Mouse (Mus musculus) heart, embryonic 16.5 days (tissue): ENCODE measurements around the gene Gm21958. TPM values are rescaled to one million over a fixed set of nuclear protein-coding genes. Genes with fewer than 3 reads are reported as not detected.

Experiments used
- ATAC-seq: fragments of 200-750 bp; cut with Nextera tagmentation; replicated peaks from 2 replicates; pipeline ENCODE4 v1.8.0; 2017; ENCODE audit warnings: moderate number of reproducible peaks; ENCODE audit not compliant: insufficient read depth, low FRiP score; ENCODE audit errors: extremely low read depth
- H3K27ac ChIP-seq: fragments of 300-500 bp; sonication (generic); 2 replicates; pipeline ENCODE4 v1.5.1; 2014; ENCODE audit warnings: mild to moderate bottlenecking, low read length, control low read depth, moderate library complexity
- H3K27me3 ChIP-seq: fragments of 300-500 bp; sonication (generic); 2 replicates; pipeline ENCODE4 v1.6.1; 2014; ENCODE audit warnings: low read length, mixed read lengths; ENCODE audit not compliant: control insufficient read depth, insufficient read depth
- H3K36me3 ChIP-seq: fragments of 300-500 bp; sonication (generic); 2 replicates; pipeline ENCODE4 v1.6.1; 2014; ENCODE audit not compliant: control insufficient read depth, insufficient read depth
- H3K4me1 ChIP-seq: fragments of 300-500 bp; sonication (generic); 2 replicates; pipeline ENCODE4 v1.6.1; 2014; ENCODE audit warnings: low read length, mixed read lengths; ENCODE audit not compliant: control insufficient read depth, insufficient read depth
- H3K4me2 ChIP-seq: fragments of 300-500 bp; sonication (generic); 2 replicates; pipeline ENCODE4 v1.6.1; 2014; ENCODE audit warnings: low read depth, mild to moderate bottlenecking, control low read depth, low read length
- H3K4me3 ChIP-seq: fragments of 300-500 bp; sonication (generic); 2 replicates; pipeline ENCODE4 v1.5.1; 2014; ENCODE audit warnings: mild to moderate bottlenecking, control low read depth, low read length
- H3K9ac ChIP-seq: fragments of 300-500 bp; sonication (generic); 2 replicates; pipeline ENCODE4 v1.6.1; 2014; ENCODE audit warnings: low read length, control low read depth
- H3K9me3 ChIP-seq: fragments of 300-500 bp; sonication (generic); replicated peaks from 2 replicates; pipeline ENCODE4 v1.6.1; 2016; ENCODE audit warnings: low read length; ENCODE audit not compliant: control insufficient read depth
- WGBS: fragments of 180-500 bp; shearing (Covaris S2); extraction: QIAGEN DNeasy Blood & Tissue Kit; methylation state at CpG from one replicate; pipeline ENCODE4 v1.1.7; 2014; 5-methylcytosine and 5-hydroxymethylcytosine counted together
- polyA plus RNA-seq: library from polyadenylated mRNA; unstranded; fragments of >200 nt; fragmentation: Nextera tagmentation; extraction: Ambion mirVana; gene quantifications from 2 replicates; pipeline ENCODE4 v1.2.1, GENCODE M21; 2015

Gm21958 gene
- polyA plus RNA-seq, 1 experiment from 2014 or later: not detected

DNA sequence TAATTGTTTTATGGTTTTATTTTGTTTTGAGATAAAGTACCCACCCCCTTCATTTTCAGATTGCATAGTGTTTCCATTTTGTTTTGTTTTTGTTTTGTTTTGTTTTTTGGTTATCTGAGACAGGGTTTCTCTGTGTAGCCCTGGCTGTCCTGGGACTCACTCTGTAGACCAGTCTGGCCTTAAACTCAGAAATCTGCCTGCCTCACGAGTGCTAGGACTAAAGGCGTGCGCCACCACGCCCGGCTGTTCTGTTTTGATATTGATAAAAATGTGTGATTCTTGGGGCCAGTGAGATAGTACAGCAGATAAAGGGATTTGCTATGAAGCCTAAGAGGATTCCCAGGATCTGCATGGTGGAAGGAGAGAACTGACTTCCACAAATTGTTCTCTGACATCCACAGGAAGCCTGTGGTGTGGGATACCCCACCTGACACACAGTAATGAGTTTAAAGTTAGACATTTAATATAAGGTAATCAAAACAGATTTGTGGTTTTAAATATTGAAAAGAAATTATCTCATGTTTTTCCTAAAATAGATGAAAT lies 14.3 kb downstream of the Gm21958 start:
- Histone ChIP-seq H3K36me3 (peaks cover 35% of the 10 kb centered on the region), H3K4me1 (no peaks in the 10 kb centered on the region), H3K4me2 (no peak overlapping the region), H3K27me3 (no peaks in the 10 kb centered on the region), H3K9me3 (no peaks in the 10 kb centered on the region), H3K9ac (no peak overlapping the region), H3K27ac (no peak overlapping the region), H3K4me3 (no peak overlapping the region)
- no peak for ATAC-seq
- 46% methylated on average over 5 of the region's 5 CpGs for WGBS

DNA sequence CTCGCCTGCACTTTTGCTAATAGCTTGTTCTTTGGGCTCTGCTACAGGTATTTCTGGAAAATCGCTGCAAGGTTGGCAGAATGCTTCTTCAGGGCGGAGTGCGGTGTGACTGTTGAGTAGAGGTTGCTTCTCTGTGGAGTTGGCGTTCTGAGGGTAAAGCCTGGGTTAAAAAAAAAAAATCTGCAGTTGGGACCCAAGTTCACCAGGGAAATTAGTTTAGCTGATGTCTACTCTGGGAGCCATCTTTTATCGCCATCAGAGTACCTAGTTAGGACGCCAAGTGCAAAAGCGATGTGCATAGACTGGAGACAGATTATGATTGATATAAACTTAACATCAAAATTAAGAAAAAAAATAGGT lies 21.1 kb downstream of the Gm21958 start:
- H3K27me3 ChIP-seq: no peaks in the 10 kb centered on the region
- H3K27ac ChIP-seq: peak overlapping the region; percentile 92
- ATAC-seq: 0 out of 2 replicates have a peak, but pooled peaks have one; percentile 1
- H3K4me3 ChIP-seq: peak overlapping the region; percentile 78
- H3K9ac ChIP-seq: peak overlapping the region; percentile 81
- peaks cover 7% of the 10 kb centered on the region; the same call in 1 of the 2 replicates for H3K36me3 ChIP-seq
- H3K4me1 ChIP-seq: peaks cover 2% of the 10 kb centered on the region; the same call in 1 of the 2 replicates
- WGBS: 0% methylated on average over 8 of the region's 8 CpGs
- peak overlapping the region; percentile 80 for H3K4me2 ChIP-seq
- no peaks in the 10 kb centered on the region for H3K9me3 ChIP-seq

DNA sequence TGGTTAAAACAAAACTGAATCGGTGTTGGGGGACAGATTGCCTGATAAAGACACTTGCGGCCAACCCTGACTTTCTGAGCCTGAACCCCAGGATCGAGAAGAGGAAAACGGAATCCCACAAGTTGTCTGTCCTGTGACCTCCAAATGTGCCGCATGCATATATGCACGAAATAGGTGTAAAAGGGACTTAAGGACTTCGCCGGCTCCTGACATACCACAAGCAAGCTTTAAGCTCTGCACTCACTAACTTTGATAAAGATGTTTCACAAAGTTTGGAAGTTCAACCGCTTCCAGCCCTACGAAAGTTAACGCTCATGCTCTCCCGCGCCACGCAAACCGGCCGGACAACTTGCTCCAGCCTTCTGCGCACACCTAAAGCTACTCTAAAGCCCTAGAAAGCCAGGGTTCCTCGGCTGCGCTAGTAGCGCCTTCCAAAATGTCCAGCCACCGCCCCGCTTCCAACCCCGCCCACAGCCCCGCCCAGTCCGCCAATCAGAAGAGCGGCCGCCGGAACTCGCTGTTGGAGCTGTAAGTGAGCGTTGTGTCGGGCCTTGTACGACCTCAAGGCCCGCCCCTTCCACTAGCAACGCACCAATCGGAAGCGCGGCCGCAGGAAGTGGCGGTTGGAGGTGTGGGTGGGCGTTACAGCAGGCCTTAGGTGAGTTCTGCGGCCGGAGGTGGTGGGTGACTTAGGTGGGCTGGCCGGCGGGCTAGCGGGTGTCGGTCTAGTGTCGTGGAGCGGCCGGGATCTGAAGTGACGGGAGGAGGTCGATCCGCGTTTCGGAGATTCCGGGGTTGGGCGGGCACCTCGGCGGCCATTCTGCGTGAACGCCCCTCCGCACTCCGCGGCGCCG lies 21.7 kb downstream of the Gm21958 start, which contains the start of gene Supt20:
Gene Supt20 (plus strand): TSS at position 606 of the 854 bp plus-strand sequence.
- WGBS: under 1% methylated on average over 65 of the region's 65 CpGs
- peaks cover 2% of the 10 kb centered on the region; the same call in 1 of the 2 replicates for H3K4me1 ChIP-seq
- peak; percentile 99 for ATAC-seq
- no peaks in the 10 kb centered on the region for H3K27me3 ChIP-seq
- H3K4me2 ChIP-seq: peak within 1 kb of the TSS; percentile 96
- peaks cover 7% of the 10 kb centered on the region; the same call in 1 of the 2 replicates for H3K36me3 ChIP-seq
- peak within 1 kb of the TSS; percentile 81 for H3K9ac ChIP-seq
- H3K9me3 ChIP-seq: no peaks in the 10 kb centered on the region
- H3K27ac ChIP-seq: peak within 1 kb of the TSS; percentile 92
- H3K4me3 ChIP-seq: peak within 1 kb of the TSS; percentile 78

DNA sequence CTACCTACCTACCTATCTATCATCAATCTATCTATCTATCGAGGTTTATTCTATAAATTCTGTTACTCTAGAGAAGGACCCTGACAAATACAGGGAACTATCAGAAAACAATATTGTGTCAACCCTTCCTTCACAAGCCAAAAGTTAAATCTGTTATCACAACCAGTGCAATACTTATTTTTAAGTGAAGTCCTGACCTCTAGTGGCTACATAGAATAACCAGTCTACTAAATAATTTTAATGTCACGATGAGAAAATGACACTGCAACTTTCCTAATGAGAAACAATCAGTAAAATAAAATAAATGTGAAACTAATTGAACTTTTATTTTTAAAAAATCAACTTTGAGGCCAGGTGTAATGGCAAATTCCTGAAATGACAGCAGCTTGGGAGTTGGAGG lies 25.1 kb downstream of the Gm21958 start:
- Histone ChIP-seq H3K27me3 (no peaks in the 10 kb centered on the region), H3K36me3 (no peaks in the 10 kb centered on the region), H3K9ac (no peak overlapping the region), H3K4me3 (no peak overlapping the region), H3K27ac (no peak overlapping the region), H3K4me2 (no peak overlapping the region), H3K4me1 (no peaks in the 10 kb centered on the region; the same call in 1 of the 2 replicates), H3K9me3 (no peaks in the 10 kb centered on the region)
- no peak for ATAC-seq
- WGBS: 34% methylated on average over 2 of the region's 2 CpGs

DNA sequence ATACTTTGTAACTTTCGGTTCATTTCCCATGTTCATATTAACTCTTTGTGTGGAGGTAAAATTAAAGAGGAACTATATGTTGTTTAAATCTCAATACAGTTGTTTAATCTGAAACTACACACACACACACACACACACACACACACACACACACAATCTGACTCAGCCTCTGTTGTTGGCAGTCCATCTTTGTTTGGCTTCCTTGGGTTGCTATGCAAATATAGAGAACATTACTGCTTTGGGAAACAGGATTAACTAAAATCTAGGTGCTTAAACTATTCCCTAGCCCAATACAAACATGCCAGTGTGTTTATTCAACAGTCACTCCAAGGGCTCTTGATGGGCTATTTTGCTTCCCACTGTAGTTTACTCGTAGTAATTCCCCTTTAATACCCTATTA lies 26.9 kb downstream of the Gm21958 start:
- no peaks in the 10 kb centered on the region for H3K36me3 ChIP-seq
- no peaks in the 10 kb centered on the region for H3K27me3 ChIP-seq
- no peak overlapping the region for H3K4me2 ChIP-seq
- no peaks in the 10 kb centered on the region; the same call in 1 of the 2 replicates for H3K4me1 ChIP-seq
- no peak overlapping the region for H3K4me3 ChIP-seq
- 56% methylated on average over 2 of the region's 2 CpGs for WGBS
- no peak for ATAC-seq
- H3K9me3 ChIP-seq: no peaks in the 10 kb centered on the region
- no peak overlapping the region for H3K27ac ChIP-seq
- no peak overlapping the region for H3K9ac ChIP-seq

DNA sequence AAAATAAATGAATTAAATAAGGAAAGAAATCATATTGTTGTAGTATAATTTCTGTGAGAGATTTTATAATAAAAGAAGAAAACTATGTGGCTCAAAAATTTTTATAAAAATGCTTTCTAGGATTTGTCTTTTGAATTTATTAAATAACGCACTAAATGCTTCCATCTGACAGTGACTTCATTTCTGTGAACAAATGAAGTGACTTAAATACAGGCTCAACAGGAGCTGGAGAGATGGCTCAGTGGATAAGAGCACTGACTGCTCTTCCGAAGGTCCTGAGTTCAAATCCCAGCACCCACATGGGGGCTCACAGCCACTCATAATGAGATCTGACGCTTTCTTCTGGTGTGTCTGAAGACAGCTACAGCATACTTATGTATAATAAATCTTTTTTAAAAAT lies 29.0 kb downstream of the Gm21958 start:
- Histone ChIP-seq H3K9me3 (no peaks in the 10 kb centered on the region), H3K4me1 (no peaks in the 10 kb centered on the region), H3K4me2 (no peak overlapping the region), H3K36me3 (no peaks in the 10 kb centered on the region), H3K9ac (no peak overlapping the region), H3K27ac (no peak overlapping the region), H3K27me3 (no peaks in the 10 kb centered on the region), H3K4me3 (no peak overlapping the region)
- 93% methylated on average over 3 of the region's 3 CpGs for WGBS
- no peak for ATAC-seq

DNA sequence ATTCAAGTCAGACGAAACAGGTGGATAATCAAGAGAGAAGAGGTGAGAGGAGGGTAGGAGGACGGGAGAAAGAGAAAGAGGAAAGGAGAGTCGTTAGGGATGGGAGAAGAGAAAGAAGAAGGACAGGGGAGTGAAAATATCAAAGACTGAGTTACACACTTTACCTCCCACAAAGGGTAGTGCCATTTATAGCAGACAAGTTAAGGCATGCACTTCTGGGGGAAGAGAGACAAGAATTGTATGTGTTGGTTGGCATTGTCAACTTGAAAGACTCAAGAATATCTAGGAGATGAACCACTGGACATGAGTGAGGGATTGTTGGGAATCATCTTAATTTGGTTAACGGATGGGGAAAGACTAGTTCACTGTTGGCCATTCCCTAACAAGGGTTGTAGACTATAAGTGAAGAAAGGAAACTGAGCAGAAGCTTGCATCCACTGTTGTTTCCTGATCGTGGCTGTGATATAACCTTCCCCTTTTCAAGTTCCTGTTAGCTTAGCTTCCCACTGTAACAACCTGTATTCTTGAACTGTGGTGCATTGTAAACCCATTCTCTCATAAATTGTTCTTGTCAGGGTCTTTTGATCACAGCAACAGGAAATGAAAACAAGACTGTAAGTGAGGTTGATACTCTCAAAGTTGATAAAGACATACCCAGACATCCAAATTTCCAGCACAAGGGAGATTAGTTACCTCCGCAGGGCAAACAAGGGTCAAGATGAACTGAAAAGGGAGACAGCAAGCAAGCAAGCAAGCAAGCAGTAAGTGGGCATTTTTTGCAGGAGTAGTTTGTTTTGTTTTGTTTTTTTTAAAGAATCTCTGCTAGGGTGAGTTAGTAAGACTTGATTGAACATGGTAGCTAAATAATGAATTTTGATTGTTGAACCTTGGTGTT lies 32.6 kb downstream of the Gm21958 start:
- H3K4me1 ChIP-seq: no peaks in the 10 kb centered on the region
- ATAC-seq: no peak
- no peak overlapping the region for H3K4me3 ChIP-seq
- 57% methylated on average over 6 of the region's 6 CpGs for WGBS
- no peak overlapping the region for H3K27ac ChIP-seq
- H3K9ac ChIP-seq: no peak overlapping the region
- no peaks in the 10 kb centered on the region for H3K27me3 ChIP-seq
- no peaks in the 10 kb centered on the region for H3K36me3 ChIP-seq
- H3K9me3 ChIP-seq: no peaks in the 10 kb centered on the region
- H3K4me2 ChIP-seq: no peak overlapping the region

DNA sequence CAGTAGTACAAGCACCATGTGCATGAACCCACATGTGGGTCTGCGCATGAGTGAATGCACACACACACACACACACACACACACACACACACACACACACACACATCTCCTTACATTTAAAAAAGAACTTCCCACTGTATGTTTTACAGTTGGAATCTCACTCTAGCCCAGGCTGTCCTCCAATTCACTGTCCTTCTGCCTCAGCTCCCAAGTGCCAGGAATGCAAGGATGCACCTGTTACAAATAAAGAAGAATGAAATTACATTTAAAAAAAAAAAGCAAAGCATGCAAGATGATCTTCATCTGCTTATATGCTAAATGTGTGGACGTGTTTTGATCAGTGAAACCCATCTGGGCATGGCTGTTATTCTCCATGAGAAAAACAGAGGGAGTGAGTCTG lies 37.3 kb downstream of the Gm21958 start:
- 62% methylated on average over 2 of the region's 2 CpGs for WGBS
- Histone ChIP-seq H3K27me3 (no peaks in the 10 kb centered on the region), H3K36me3 (no peaks in the 10 kb centered on the region)

More for the DNA sequence above, 37.3 kb downstream of the Gm21958 start:
- no peaks in the 10 kb centered on the region for H3K4me1 ChIP-seq
- ATAC-seq: no peak
- no peaks in the 10 kb centered on the region for H3K9me3 ChIP-seq
- no peak overlapping the region for H3K27ac ChIP-seq
- no peak overlapping the region for H3K4me3 ChIP-seq
- no peak overlapping the region for H3K9ac ChIP-seq
- H3K4me2 ChIP-seq: no peak overlapping the region
